Comparison of ENCODE assay signal across 25 mouse cellular contexts in the genomic region with DNA sequence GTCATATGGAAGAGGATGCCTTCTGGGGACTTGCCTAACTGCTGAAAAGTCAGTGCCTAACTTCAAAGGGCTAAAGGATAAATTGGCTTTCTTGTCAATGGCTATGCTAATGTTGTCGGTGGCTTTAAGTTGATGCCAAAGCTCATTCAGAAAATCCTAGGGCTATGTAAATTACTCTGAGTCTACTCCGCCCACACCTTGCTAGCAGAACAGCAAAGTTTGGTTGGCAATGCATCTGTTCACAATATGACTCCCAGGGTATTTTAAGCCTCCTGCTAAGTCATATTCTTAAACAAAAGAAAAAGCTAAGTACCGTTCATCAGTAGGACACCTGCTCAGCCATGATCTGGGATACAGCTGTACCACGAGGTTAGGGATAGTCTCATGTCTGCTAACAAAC.
A peak's percentile ranks its signal among the peaks of the same experiment; 100 is the strongest.
DNase-seq lines count a peak whose midpoint lies in the region; ATAC-seq and TF ChIP-seq lines count a peak whose summit lies in the region.
"Had no signal": no experiment of that assay in that cellular context is flagged by ENCODE, and none has a peak within 500 bp of the region (broad histone marks: within the 10 kb centered on the region; RNA-seq: fewer than 3 reads in every experiment).

No protein-coding gene starts in this region.

- H3K79me2 ChIP-seq in liver, adult 2 months (ENCODE audit: control insufficient read depth, insufficient read depth, low read length): no peaks in the 10 kb centered on the region

- peaks cover 31% of the 10 kb centered on the region for H3K4me1 ChIP-seq in liver, adult 2 months (ENCODE audit: control insufficient read depth, insufficient read depth, low read length)
- H3K4me1 ChIP-seq in liver, embryonic 12.5 days: no peaks in the 10 kb centered on the region
- H3K4me1 ChIP-seq: embryonic facial prominence, embryonic 12.5 days; heart, embryonic 15.5 days; liver, embryonic 13.5 days; midbrain, embryonic 12.5 days had no signal

- no peak for ATAC-seq in liver, embryonic 12.5 days
- ATAC-seq: forebrain, embryonic 14.5 days; inflammation-experienced regulatory T-cells, adult 6 months had no signal

- H3K36me3 ChIP-seq in liver, adult 2 months (ENCODE audit: control insufficient read depth, insufficient read depth, low read length): no peaks in the 10 kb centered on the region
- no peaks in the 10 kb centered on the region for H3K36me3 ChIP-seq in liver, embryonic 12.5 days
- H3K36me3 ChIP-seq: embryonic facial prominence, embryonic 12.5 days; heart, embryonic 15.5 days; liver, embryonic 13.5 days; midbrain, embryonic 12.5 days had no signal

- peak; percentile 11 for DNase-seq in layer of hippocampus, adult 11-12 months (ENCODE audit: low spot score)
- DNase-seq in layer of hippocampus, adult 9-10 months (ENCODE audit: low spot score): no peak
- no peak for DNase-seq in liver, adult 2 months (ENCODE audit: extremely low read depth, low read depth, low spot score)
- peak; percentile 46 for DNase-seq in ZHBTc4 (ENCODE audit: low read depth, low spot score)
- DNase-seq in right cerebral cortex, postnatal 25 days: peak; percentile 21
- DNase-seq in kidney, postnatal 10 days: no peak
- DNase-seq in gastrocnemius, postnatal 10 days: no peak
- DNase-seq: adrenal gland, postnatal 10 days; cerebellum, adult 2 months; cerebellum, postnatal 25 days; gastrocnemius, adult 2 months; heart, postnatal 4 days; kidney, adult 2 months; kidney, postnatal 14 days; liver, embryonic 13.5 days; lung, embryonic 14.5 days; thymus, adult 2 months; thymus, postnatal 4 days had no signal

- H3K27me3 ChIP-seq in liver, adult 2 months (ENCODE audit: control insufficient read depth, insufficient read depth, low read length): no peaks in the 10 kb centered on the region
- H3K27me3 ChIP-seq in liver, embryonic 12.5 days (replicated peaks): peaks cover 2% of the 10 kb centered on the region; the same call in 1 of the 2 replicates
- H3K27me3 ChIP-seq: embryonic facial prominence, embryonic 12.5 days; heart, embryonic 15.5 days; liver, embryonic 13.5 days; midbrain, embryonic 12.5 days had no signal

- H3K9ac ChIP-seq in liver, adult 2 months (ENCODE audit: low read depth, low read length): no peak overlapping the region
- H3K9ac ChIP-seq in liver, embryonic 12.5 days: no peak overlapping the region
- H3K9ac ChIP-seq: embryonic facial prominence, embryonic 12.5 days; heart, embryonic 15.5 days; hindbrain, embryonic 14.5 days; liver, embryonic 13.5 days; lung, embryonic 14.5 days; midbrain, embryonic 12.5 days had no signal

- no peak for TF ChIP-seq CTCF in liver, adult 2 months (IDR thresholded peaks at IDR 0.05; ENCODE audit: low read depth, low read length)

- no peak overlapping the region for H3K4me2 ChIP-seq in liver, embryonic 12.5 days
- H3K4me2 ChIP-seq: embryonic facial prominence, embryonic 12.5 days; heart, embryonic 15.5 days; hindbrain, embryonic 14.5 days; liver, embryonic 13.5 days; lung, embryonic 14.5 days; midbrain, embryonic 12.5 days had no signal

- H3K9me3 ChIP-seq in liver, embryonic 12.5 days (replicated peaks): no peaks in the 10 kb centered on the region
- H3K9me3 ChIP-seq: embryonic facial prominence, embryonic 12.5 days; heart, embryonic 15.5 days; liver, embryonic 13.5 days; midbrain, embryonic 12.5 days had no signal

- WGBS in liver, adult 2 months: 74% methylated on average over 4 of the region's 4 CpGs
- WGBS in liver, embryonic 12.5 days (ENCODE audit: insufficient replicate concordance): 60% methylated on average over 4 of the region's 4 CpGs

- H3K4me3 ChIP-seq in liver, adult 2 months (ENCODE audit: insufficient read depth, low read depth, low read length): no peak overlapping the region
- H3K4me3 ChIP-seq in liver, embryonic 12.5 days: no peak overlapping the region
- H3K4me3 ChIP-seq: embryonic facial prominence, embryonic 12.5 days; gastrocnemius, adult 2 months; heart, embryonic 15.5 days; liver, embryonic 13.5 days; midbrain, embryonic 12.5 days had no signal

- no peak for TF ChIP-seq POLR2A in liver, adult 2 months (IDR thresholded peaks at IDR 0.05; ENCODE audit: extremely low read depth, insufficient read depth, low read length)

- H3K27ac ChIP-seq in liver, adult 2 months (replicated peaks; ENCODE audit: insufficient read depth, low read depth, low read length): peak overlapping the region; percentile 92
- no peak overlapping the region for H3K27ac ChIP-seq in liver, embryonic 12.5 days
- H3K27ac ChIP-seq: embryonic facial prominence, embryonic 12.5 days; gastrocnemius, adult 2 months; heart, embryonic 15.5 days; hindbrain, embryonic 14.5 days; liver, embryonic 13.5 days; midbrain, embryonic 12.5 days had no signal

Comparison
In these comparisons a context has a peak if more than half of its experiments do, and no peak if none do; other contexts are left out.
1. DNase-seq: peak in layer of hippocampus, adult 11-12 months (single experiment), ZHBTc4 (single experiment) and right cerebral cortex, postnatal 25 days (single experiment); none in layer of hippocampus, adult 9-10 months (single experiment), liver, adult 2 months (single experiment), kidney, postnatal 10 days (single experiment) and gastrocnemius, postnatal 10 days (single experiment).